In the genomic region with DNA sequence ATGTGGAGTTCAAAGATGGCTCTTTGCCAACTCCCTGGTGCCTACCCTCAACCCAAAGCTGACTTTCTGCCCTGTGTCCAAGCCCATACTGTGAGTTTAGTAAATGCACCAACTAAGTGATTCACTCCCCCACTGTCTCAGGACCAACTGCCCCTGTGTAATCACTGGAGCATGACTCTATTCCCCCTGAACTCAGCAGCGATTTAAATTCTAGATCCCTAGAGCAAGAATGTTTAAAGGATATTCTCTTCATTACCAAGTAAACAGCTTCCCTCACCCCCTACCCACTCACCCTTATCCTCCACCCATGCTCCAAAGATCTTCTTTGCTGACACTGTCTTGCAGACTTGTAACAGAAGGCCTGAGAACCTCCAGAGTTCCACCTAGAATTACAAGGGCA, we compare ENCODE assay signal across 13 mouse cellular contexts.
"Had no signal": no experiment of that assay in that cellular context is flagged by ENCODE, and none has a peak within 500 bp of the region (broad histone marks: within the 10 kb centered on the region; RNA-seq: fewer than 3 reads in every experiment).

No protein-coding gene starts in this region.

- DNase-seq: kidney, adult 9 months; lung, adult 2 months; lung, postnatal 36 days; thymus, adult 2 months; thymus, postnatal 25 days had no signal

- H3K4me1 ChIP-seq: limb, embryonic 10.5 days; liver, embryonic 15.5 days had no signal

- H3K4me3 ChIP-seq: left cerebral cortex, adult 2 months; limb, embryonic 10.5 days; liver, embryonic 15.5 days; neural tube, embryonic 12.5 days had no signal

- H3K27ac ChIP-seq: left cerebral cortex, adult 2 months; limb, embryonic 10.5 days; liver, embryonic 15.5 days; neural tube, embryonic 12.5 days had no signal

- H3K9me3 ChIP-seq: limb, embryonic 10.5 days; liver, embryonic 15.5 days; neural tube, embryonic 12.5 days had no signal

- H3K27me3 ChIP-seq: liver, embryonic 15.5 days; neural tube, embryonic 12.5 days had no signal

- H3K9ac ChIP-seq: liver, embryonic 15.5 days; neural tube, embryonic 12.5 days had no signal

- ATAC-seq: inflammation-experienced regulatory T-cells, adult 6 months; intestine, postnatal 0 days; lung, postnatal 0 days had no signal

- H3K4me2 ChIP-seq: liver, embryonic 11.5 days; liver, embryonic 15.5 days; neural tube, embryonic 12.5 days had no signal

- H3K36me3 ChIP-seq: limb, embryonic 10.5 days; liver, embryonic 15.5 days; neural tube, embryonic 12.5 days had no signal
